Mouse (Mus musculus) erythroblast, adult 5-6 weeks (primary cell): Measurements from ENCODE around the gene Bok. TPM values are rescaled to one million over a fixed set of nuclear protein-coding genes. Genes with fewer than 3 reads are reported as not detected.
"Not testable (repeated sequence)": the region's sequence is repeated elsewhere in the genome, so short reads cannot be mapped to it uniquely, and the experiment has no call there.

Experiments
- ATAC-seq: replicated peaks from 2 replicates; pipeline ENCODE4 v1.8.0; 2016; ENCODE audit warnings: moderate number of reproducible peaks, mild to moderate bottlenecking, moderate TSS enrichment, inconsistent platforms; ENCODE audit not compliant: poor library complexity, low FRiP score, severe bottlenecking
- total RNA-seq, 2 experiments: library from RNA; stranded (forward) in 1 of 2; stranded (reverse) in 1 of 2; fragments of 150-400 nt in 1 of 2; fragments of 200-764, 138-1000 nt in 1 of 2; gene quantifications; 2 replicates each; pipeline versions ENCODE4 v1.2.3 to v1.2.4; 2015 to 2017; ENCODE audit warnings: low replicate concordance in 2 of 2

Gene Bok
- total RNA-seq (2015; ENCODE audit: low replicate concordance) (not detected in 2 replicates), total RNA-seq (2017; ENCODE audit: low replicate concordance) (not detected in 2 replicates)

GRCm38 (mm10) chr1:93685401-93686244 is at the start of gene Bok:
TSS of gene Bok (plus strand) at chr1:93685660.
- ATAC-seq: no peak

- peak; percentile 7; the same call in 1 of the 2 replicates for ATAC-seq
Observed at GRCm38 (mm10) chr1:93636211-93636897, 49.1 kb upstream of the Bok start.

DNA sequence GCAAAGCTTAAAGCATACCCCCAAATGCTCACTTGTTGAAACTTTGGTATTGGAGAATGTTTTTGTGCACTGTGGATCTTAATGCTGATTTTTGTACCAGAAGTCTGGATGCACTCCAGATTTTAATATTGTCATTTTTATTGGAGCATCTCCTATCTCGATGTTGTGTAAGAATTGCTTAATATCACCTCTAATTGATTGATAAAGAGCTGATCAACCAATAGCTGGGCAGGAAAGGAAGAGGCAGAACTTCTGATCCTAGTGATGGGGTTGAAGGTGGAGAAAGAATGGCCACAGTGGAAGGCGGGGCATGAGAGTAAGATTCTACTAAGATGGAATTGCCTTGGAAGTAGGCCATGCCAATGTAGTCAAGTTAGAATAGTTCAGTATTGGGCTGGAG is 43.5 kb upstream of the Bok start:
- no peak for ATAC-seq

DNA sequence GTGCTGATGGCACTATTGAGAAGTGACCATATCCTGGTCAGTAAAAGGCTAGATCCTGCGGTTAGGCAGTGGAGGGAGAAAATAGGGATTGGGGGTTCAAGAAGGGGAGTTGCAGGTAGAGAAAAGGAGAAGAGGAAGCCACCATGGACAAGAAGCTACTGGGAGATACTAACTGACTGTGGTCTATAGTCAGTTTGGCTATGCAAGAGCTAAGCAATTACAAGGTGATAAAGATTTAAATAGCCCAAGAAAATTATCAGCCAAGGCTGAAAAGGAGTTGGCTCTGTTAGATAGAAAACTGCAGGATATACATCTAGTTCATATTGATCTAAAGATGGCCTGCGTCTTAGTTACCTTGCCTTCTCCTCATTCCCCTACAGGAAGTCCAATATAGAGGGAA is 42.8 kb upstream of the Bok start:
- ATAC-seq: no peak

- peak; percentile 37 for ATAC-seq
Observed at GRCm38 (mm10) chr1:93649604-93650172, 35.8 kb upstream of the Bok start.

DNA sequence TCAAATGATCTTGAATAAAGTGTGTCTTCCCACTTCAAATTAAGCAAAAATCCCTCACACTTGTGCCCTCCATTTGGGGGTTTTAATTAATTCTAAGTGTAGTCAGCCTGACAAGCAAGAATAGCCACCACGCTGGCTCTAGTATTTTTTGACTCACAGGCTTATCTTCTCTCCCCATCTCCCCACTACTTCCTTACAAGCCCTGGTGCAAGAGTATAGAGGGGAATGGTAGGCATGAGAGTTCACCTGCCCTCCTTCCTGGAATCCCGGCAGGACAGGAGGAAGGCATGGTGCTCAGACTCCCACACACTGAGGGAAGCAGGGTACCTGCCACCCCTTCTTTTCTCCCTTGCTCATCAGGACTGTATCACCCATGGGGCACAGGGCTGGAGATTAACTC is 31.2 kb upstream of the Bok start:
- no peak for ATAC-seq

- no peak for ATAC-seq
Observed at GRCm38 (mm10) chr1:93654798-93655197, 30.7 kb upstream of the Bok start.

- ATAC-seq: no peak
Observed at GRCm38 (mm10) chr1:93656325-93657024, 29.0 kb upstream of the Bok start.

- no peak for ATAC-seq
Observed at GRCm38 (mm10) chr1:93657025-93657360, 28.5 kb upstream of the Bok start.

DNA sequence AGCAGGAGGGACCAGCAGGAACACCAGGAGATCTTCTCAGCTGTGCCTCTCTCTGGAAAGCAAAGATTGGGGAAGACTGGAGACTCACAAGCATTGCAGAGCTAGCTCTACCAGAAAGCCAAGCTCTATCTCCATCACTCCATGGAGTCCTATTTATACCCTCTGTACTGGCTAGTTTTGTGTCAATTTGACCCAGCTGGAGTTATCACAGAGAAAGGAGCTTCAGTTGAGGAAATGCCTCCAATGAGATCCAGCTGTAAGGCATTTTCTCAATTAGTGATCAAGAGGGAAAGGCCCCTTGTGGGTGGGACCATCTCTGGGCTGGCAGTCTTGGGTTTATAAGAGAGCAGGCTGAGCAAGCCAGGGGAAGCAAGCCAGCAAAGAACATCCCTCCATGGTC is 26.9 kb upstream of the Bok start, which contains the start of gene Stk25:
Gene Stk25, minus strand, starts transcription at position 101 of the 400 bp plus-strand sequence.
- not testable (repeated sequence) for ATAC-seq

GRCm38 (mm10) chr1:93667760-93668400 is 17.6 kb upstream of the Bok start:
- peak; percentile 62; the same call in 1 of the 2 replicates for ATAC-seq

GRCm38 (mm10) chr1:93668791-93669548 is 16.5 kb upstream of the Bok start:
- peak; percentile 16; the same call in 1 of the 2 replicates for ATAC-seq

GRCm38 (mm10) chr1:93669941-93670340 is 15.5 kb upstream of the Bok start:
- no peak for ATAC-seq

GRCm38 (mm10) chr1:93672682-93673081 is 12.8 kb upstream of the Bok start:
- ATAC-seq: no peak

DNA sequence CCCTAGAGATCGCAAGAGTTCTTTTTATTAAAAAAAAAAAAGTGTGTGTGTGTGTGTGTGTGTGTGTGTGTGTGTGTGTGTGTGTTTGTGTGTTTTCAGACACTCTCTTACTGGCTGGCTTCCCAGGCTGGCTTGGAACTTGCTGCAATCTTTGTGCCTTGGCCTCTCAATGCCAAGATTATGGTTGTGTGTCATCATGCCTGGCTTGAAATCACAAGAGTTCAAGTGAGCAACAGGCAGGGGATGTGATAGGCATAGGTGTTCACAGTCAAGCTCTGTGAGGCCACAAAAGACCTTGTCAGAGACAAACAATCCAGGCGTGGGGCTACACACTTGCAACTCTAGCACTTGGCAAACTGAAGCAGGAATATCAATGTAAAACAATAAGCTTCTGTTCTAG is 7.1 kb upstream of the Bok start:
- ATAC-seq: no peak

DNA sequence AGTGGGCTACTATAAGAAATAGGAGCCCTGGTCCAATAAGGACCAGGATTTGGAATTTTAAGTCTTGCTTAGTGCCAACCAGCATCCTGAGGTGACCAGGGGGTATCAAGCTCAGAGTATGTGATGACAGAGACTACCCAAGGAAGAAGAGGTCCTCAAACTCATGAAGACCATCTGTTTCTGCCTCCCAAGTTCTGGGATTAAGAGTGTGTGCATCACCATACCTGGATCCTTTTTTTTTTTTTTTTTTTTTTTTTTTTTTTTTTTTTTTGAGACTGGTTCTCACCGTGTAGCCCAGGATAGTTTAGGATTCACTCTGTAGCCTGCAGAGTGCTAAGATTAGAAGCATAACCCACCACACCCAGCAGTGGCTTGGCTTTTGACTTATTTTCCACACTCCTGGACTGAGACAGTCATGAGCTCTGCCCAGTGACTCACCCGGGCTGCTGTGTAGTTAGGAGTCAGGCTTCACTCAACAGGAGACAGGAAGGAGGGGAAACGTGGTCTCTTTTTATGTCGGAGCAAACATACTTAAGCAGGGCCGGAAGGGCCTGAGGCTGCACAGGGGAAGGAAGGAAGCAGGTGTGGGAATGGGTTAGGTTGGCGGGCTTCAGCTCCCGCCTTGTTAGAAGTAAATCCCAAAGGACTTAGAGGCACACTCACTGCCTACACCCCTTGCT is 5.4 kb upstream of the Bok start:
- no peak for ATAC-seq

- no peak for ATAC-seq
Observed at GRCm38 (mm10) chr1:93686245-93686960, 943 bp downstream of the Bok start.

GRCm38 (mm10) chr1:93686961-93687320 is 1.5 kb downstream of the Bok start:
- ATAC-seq: no peak
